Mouse (Mus musculus): ENCODE data around the gene D430041D05Rik.

The D430041D05Rik gene

GRCm38 (mm10) chr2:104408351-104408750 is 2.5 kb downstream of the D430041D05Rik start:
- DNase-seq (ENCODE audit: low spot score in 2 of 2): no peak

- DNase-seq (ENCODE audit: low spot score in 2 of 2): no peak
Observed at GRCm38 (mm10) chr2:104407913-104408312, 2.9 kb downstream of the D430041D05Rik start.

- no peak for DNase-seq (ENCODE audit: low spot score in 2 of 2)
Observed at GRCm38 (mm10) chr2:104404036-104404435, 6.8 kb downstream of the D430041D05Rik start.

- DNase-seq (ENCODE audit: low spot score in 2 of 2): no peak
Observed at GRCm38 (mm10) chr2:104398651-104399290, 12.0 kb downstream of the D430041D05Rik start.

- no peak for DNase-seq (ENCODE audit: low spot score in 2 of 2)
Observed at GRCm38 (mm10) chr2:104395961-104396360, 14.9 kb downstream of the D430041D05Rik start.

- DNase-seq (ENCODE audit: low spot score in 2 of 2): no peak
Observed at GRCm38 (mm10) chr2:104394769-104395168, 16.0 kb downstream of the D430041D05Rik start.

- no peak for DNase-seq (ENCODE audit: low spot score in 2 of 2)
Observed at GRCm38 (mm10) chr2:104392700-104393312, 18.0 kb downstream of the D430041D05Rik start.

- no peak for DNase-seq (ENCODE audit: low spot score in 2 of 2)
Observed at GRCm38 (mm10) chr2:104389231-104389630, 21.6 kb downstream of the D430041D05Rik start.

- DNase-seq (ENCODE audit: low spot score in 2 of 2): no peak
Observed at GRCm38 (mm10) chr2:104385941-104386340, 24.9 kb downstream of the D430041D05Rik start.

GRCm38 (mm10) chr2:104383589-104383988 is 27.2 kb downstream of the D430041D05Rik start:
- no peak for DNase-seq (ENCODE audit: low spot score in 2 of 2)

GRCm38 (mm10) chr2:104382813-104383212 is 28.0 kb downstream of the D430041D05Rik start:
- no peak for DNase-seq (ENCODE audit: low spot score in 2 of 2)

GRCm38 (mm10) chr2:104379304-104379703 is 31.5 kb downstream of the D430041D05Rik start:
- no peak for DNase-seq (ENCODE audit: low spot score in 2 of 2)

- no peak for DNase-seq (ENCODE audit: low spot score in 2 of 2)
Observed at GRCm38 (mm10) chr2:104378791-104379190, 32.0 kb downstream of the D430041D05Rik start.

GRCm38 (mm10) chr2:104377990-104378389 is 32.8 kb downstream of the D430041D05Rik start:
- DNase-seq (ENCODE audit: low spot score in 2 of 2): no peak

- DNase-seq (ENCODE audit: low spot score in 2 of 2): no peak
Observed at GRCm38 (mm10) chr2:104372156-104372555, 38.7 kb downstream of the D430041D05Rik start.

GRCm38 (mm10) chr2:104371606-104372130 is 39.1 kb downstream of the D430041D05Rik start:
- DNase-seq (ENCODE audit: low spot score in 2 of 2): no peak

- no peak for DNase-seq (ENCODE audit: low spot score in 2 of 2)
Observed at GRCm38 (mm10) chr2:104367836-104368298, 42.9 kb downstream of the D430041D05Rik start.

GRCm38 (mm10) chr2:104367291-104367690 is 43.5 kb downstream of the D430041D05Rik start:
- DNase-seq (ENCODE audit: low spot score in 2 of 2): no peak

- DNase-seq (ENCODE audit: low spot score in 2 of 2): no peak
Observed at GRCm38 (mm10) chr2:104359305-104359704, 51.5 kb downstream of the D430041D05Rik start.

GRCm38 (mm10) chr2:104358881-104359280 is 51.9 kb downstream of the D430041D05Rik start:
- DNase-seq (ENCODE audit: low spot score in 2 of 2): no peak

- no peak for DNase-seq (ENCODE audit: low spot score in 2 of 2)
Observed at GRCm38 (mm10) chr2:104356531-104356930, 54.3 kb downstream of the D430041D05Rik start.

GRCm38 (mm10) chr2:104354117-104354516 is 56.7 kb downstream of the D430041D05Rik start:
- no peak for DNase-seq (ENCODE audit: low spot score in 2 of 2)

- DNase-seq (ENCODE audit: low spot score in 2 of 2): no peak
Observed at GRCm38 (mm10) chr2:104352204-104352493, 58.7 kb downstream of the D430041D05Rik start.

Measured in spleen, postnatal 4 days (tissue).